Mouse (Mus musculus) ES-Bruce4 (cell line): ENCODE data around the gene Ncapg. TPM values are rescaled to one million over a fixed set of nuclear protein-coding genes. Genes with fewer than 3 reads are reported as not detected.

Source experiments
- H3K27ac ChIP-seq: 2 replicates; pipeline ENCODE4 v1.5.1; 2012; ENCODE audit warnings: low read length, inconsistent platforms; ENCODE audit not compliant: insufficient read depth
- H3K27me3 ChIP-seq: 2 replicates; pipeline ENCODE4 v1.6.1; 2012; ENCODE audit warnings: mild to moderate bottlenecking, low read length, inconsistent platforms; ENCODE audit not compliant: control insufficient read depth, poor library complexity, insufficient read depth, severe bottlenecking
- H3K36me3 ChIP-seq: 2 replicates; pipeline ENCODE4 v1.6.1; 2012; ENCODE audit warnings: inconsistent platforms, mild to moderate bottlenecking, low read length, moderate library complexity; ENCODE audit not compliant: control insufficient read depth, poor library complexity, insufficient read depth, severe bottlenecking
- H3K4me1 ChIP-seq: one replicate; pipeline ENCODE4 v1.8.1; 2011; ENCODE audit warnings: low read length; ENCODE audit not compliant: control insufficient read depth, insufficient read depth
- H3K4me3 ChIP-seq: 2 replicates; pipeline ENCODE4 v1.5.1; 2011; ENCODE audit warnings: low read depth, mild to moderate bottlenecking, low read length
- H3K9ac ChIP-seq: 2 replicates; pipeline ENCODE4 v1.6.1; 2012; ENCODE audit warnings: low read depth, mild to moderate bottlenecking, inconsistent platforms; ENCODE audit not compliant: poor library complexity, severe bottlenecking
- H3K9me3 ChIP-seq: replicated peaks from 2 replicates; pipeline ENCODE4 v1.6.1; 2012; ENCODE audit warnings: mild to moderate bottlenecking, low read length, inconsistent platforms; ENCODE audit not compliant: control insufficient read depth, poor library complexity, insufficient read depth, severe bottlenecking
- CTCF ChIP-seq: IDR thresholded peaks from one replicate; pipeline ENCODE4 v1.8.1; 2011; ENCODE audit warnings: low read depth, low read length
- EP300 ChIP-seq: IDR thresholded peaks from 2 replicates; pipeline ENCODE4 v1.6.1; 2011; ENCODE audit warnings: low read depth, low read length; ENCODE audit not compliant: insufficient read depth
- POLR2A ChIP-seq: IDR thresholded peaks from one replicate; pipeline ENCODE4 v1.8.1; 2011; ENCODE audit warnings: low read length; ENCODE audit not compliant: insufficient read depth
- polyA plus RNA-seq: library from polyadenylated mRNA; stranded (reverse); fragments of >200 nt; gene quantifications from 2 replicates; pipeline ENCODE4 v1.2.4, GENCODE M21; 2011; ENCODE audit warnings: low read depth; ENCODE audit not compliant: missing spikeins, insufficient read depth, insufficient read length

Ncapg gene
- polyA plus RNA-seq, 1 experiment: 109 TPM

- TF ChIP-seq CTCF (no peak), EP300 (no peak), POLR2A (no peak)
- no peak overlapping the region for H3K27ac ChIP-seq
- H3K27me3 ChIP-seq: no peaks in the 10 kb centered on the region
- H3K36me3 ChIP-seq: no peaks in the 10 kb centered on the region; the same call in 1 of the 2 replicates
- no peak overlapping the region for H3K4me3 ChIP-seq
- H3K4me1 ChIP-seq: no peaks in the 10 kb centered on the region
- H3K9ac ChIP-seq: no peak overlapping the region
- no peaks in the 10 kb centered on the region for H3K9me3 ChIP-seq
These were observed 39.9 kb downstream of the Ncapg start for GRCm38 (mm10) chr5:45709653-45710052.

GRCm38 (mm10) chr5:45718848-45719488, 49.2 kb downstream of the Ncapg start:
- no peak overlapping the region for H3K4me3 ChIP-seq
- no peaks in the 10 kb centered on the region for H3K27me3 ChIP-seq
- no peaks in the 10 kb centered on the region for H3K4me1 ChIP-seq
- H3K36me3 ChIP-seq: no peaks in the 10 kb centered on the region
- no peak for TF ChIP-seq POLR2A
- no peak for TF ChIP-seq EP300
- TF ChIP-seq CTCF: no peak
- H3K27ac ChIP-seq: no peak overlapping the region
- H3K9ac ChIP-seq: no peak overlapping the region
- no peaks in the 10 kb centered on the region for H3K9me3 ChIP-seq

GRCm38 (mm10) chr5:45733751-45734150, 64.0 kb downstream of the Ncapg start:
- no peak overlapping the region for H3K9ac ChIP-seq
- no peak for TF ChIP-seq CTCF
- TF ChIP-seq POLR2A: no peak
- TF ChIP-seq EP300: no peak
- no peak overlapping the region for H3K4me3 ChIP-seq
- no peaks in the 10 kb centered on the region for H3K27me3 ChIP-seq
- H3K9me3 ChIP-seq: no peaks in the 10 kb centered on the region
- no peak overlapping the region for H3K27ac ChIP-seq
- no peaks in the 10 kb centered on the region for H3K4me1 ChIP-seq
- H3K36me3 ChIP-seq: no peaks in the 10 kb centered on the region

DNA sequence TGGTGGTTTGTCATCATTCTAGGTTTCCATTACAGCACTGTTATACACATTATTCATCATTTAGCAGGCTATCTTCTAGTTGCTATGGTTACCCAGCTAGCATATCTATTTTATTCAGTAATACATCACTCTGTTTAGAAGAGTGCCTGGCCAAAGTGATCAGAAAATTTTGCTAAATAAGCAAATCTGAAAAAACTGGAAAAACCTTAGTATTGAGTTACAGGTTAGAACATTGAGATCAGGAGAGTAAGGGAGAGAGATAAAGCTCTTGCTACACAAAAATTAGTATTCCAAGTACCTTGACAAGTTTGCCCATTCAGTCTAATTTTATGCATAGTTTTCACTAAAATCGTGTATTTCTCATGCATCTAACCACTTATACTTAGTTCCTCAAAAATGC, 68.2 kb downstream of the Ncapg start:
- Histone ChIP-seq H3K27me3 (no peaks in the 10 kb centered on the region), H3K9me3 (no peaks in the 10 kb centered on the region), H3K4me3 (no peak overlapping the region), H3K27ac (no peak overlapping the region), H3K4me1 (no peaks in the 10 kb centered on the region), H3K9ac (no peak overlapping the region), H3K36me3 (no peaks in the 10 kb centered on the region)
- TF ChIP-seq POLR2A (no peak), EP300 (no peak), CTCF (no peak)

Other genes starting within 250 kb of the Ncapg start
- gene Qdpr, start 219.7 kb upstream of the Ncapg start, polyA plus RNA-seq: 95.1 and 100 TPM in 2 replicates
- not detected in 2 replicates for gene Clrn2, start 216.2 kb upstream of the Ncapg start, polyA plus RNA-seq
- gene Lap3, start 176.5 kb upstream of the Ncapg start, polyA plus RNA-seq: 190 and 201 TPM in 2 replicates
- gene Med28, start 149.7 kb upstream of the Ncapg start, polyA plus RNA-seq: 57.9 and 67.8 TPM in 2 replicates
- gene Fam184b, start 30.3 kb upstream of the Ncapg start, polyA plus RNA-seq: not detected in 2 replicates
- gene Lcorl, start 187.7 kb downstream of the Ncapg start, polyA plus RNA-seq: 25.1 and 29.8 TPM in 2 replicates